Mouse (Mus musculus): Measurements from ENCODE around the gene Ston2. TPM values are rescaled to one million over a fixed set of nuclear protein-coding genes. Genes with fewer than 3 reads are reported as not detected.
A peak's percentile ranks its signal among the peaks of the same experiment; 100 is the strongest.
"Not testable (repeated sequence)": the region's sequence is repeated elsewhere in the genome, so short reads cannot be mapped to it uniquely, and the experiment has no call there.

The Ston2 gene
- polyA plus RNA-seq, 1 experiment from 2014 or later, result 14.2 TPM

GRCm38 (mm10) chr12:91589542-91589846, 198.7 kb downstream of the Ston2 start:
- ATAC-seq (ENCODE audit: low FRiP score), result no peak
- 0% methylated on average over 9 of the region's 11 CpGs for WGBS
- Histone ChIP-seq H3K27ac (peak overlapping the region; percentile 100), H3K4me1 (peaks cover 19% of the 10 kb centered on the region), H3K4me3 (replicated peaks) (peak overlapping the region; percentile 95), H3K36me3 (replicated peaks) (peaks cover 14% of the 10 kb centered on the region), H3K9ac (peak overlapping the region; percentile 100), H3K9me3 (no peaks in the 10 kb centered on the region), H3K4me2 (peak overlapping the region; percentile 61), H3K27me3 (no peaks in the 10 kb centered on the region)

- ATAC-seq (ENCODE audit: low FRiP score), result no peak
- WGBS, result under 1% methylated on average over 71 of the region's 83 CpGs
- peaks cover 17% of the 10 kb centered on the region for H3K36me3 ChIP-seq (replicated peaks)
Measured at GRCm38 (mm10) chr12:91588670-91589541, 199.3 kb downstream of the Ston2 start.

GRCm38 (mm10) chr12:91588176-91588669, 200.0 kb downstream of the Ston2 start:
- ATAC-seq (ENCODE audit: low FRiP score), result peak; percentile 91
- peaks cover 29% of the 10 kb centered on the region for H3K4me1 ChIP-seq
- under 1% methylated on average over 32 of the region's 32 CpGs for WGBS
- H3K27ac ChIP-seq, result peak overlapping the region; percentile 100
- H3K9ac ChIP-seq, result peak overlapping the region; percentile 100
- no peaks in the 10 kb centered on the region for H3K27me3 ChIP-seq
- H3K9me3 ChIP-seq, result no peaks in the 10 kb centered on the region
- peak overlapping the region; percentile 61 for H3K4me2 ChIP-seq
- H3K36me3 ChIP-seq (replicated peaks), result peaks cover 18% of the 10 kb centered on the region
- peak overlapping the region; percentile 95 for H3K4me3 ChIP-seq (replicated peaks)

More at GRCm38 (mm10) chr12:91588670-91589541, 199.3 kb downstream of the Ston2 start:
- Histone ChIP-seq H3K9ac (peak overlapping the region; percentile 100), H3K4me1 (peaks cover 22% of the 10 kb centered on the region), H3K27ac (peak overlapping the region; percentile 100), H3K27me3 (no peaks in the 10 kb centered on the region), H3K4me2 (peak overlapping the region; percentile 61; the same call in 1 of the 2 replicates), H3K9me3 (no peaks in the 10 kb centered on the region), H3K4me3 (replicated peaks) (peak overlapping the region; percentile 95)

GRCm38 (mm10) chr12:91587491-91588033, 200.6 kb downstream of the Ston2 start:
- Histone ChIP-seq H3K36me3 (replicated peaks) (peaks cover 18% of the 10 kb centered on the region), H3K4me1 (peaks cover 35% of the 10 kb centered on the region), H3K27ac (peak overlapping the region; percentile 100), H3K4me3 (replicated peaks) (peak overlapping the region; percentile 95), H3K4me2 (peak overlapping the region; percentile 61), H3K9me3 (no peaks in the 10 kb centered on the region), H3K9ac (peak overlapping the region; percentile 100), H3K27me3 (no peaks in the 10 kb centered on the region)
- WGBS, result 4% methylated on average over 5 of the region's 5 CpGs
- no peak for ATAC-seq (ENCODE audit: low FRiP score)

- Histone ChIP-seq H3K4me1 (peaks cover 39% of the 10 kb centered on the region), H3K4me2 (peak overlapping the region; percentile 61), H3K9ac (peak overlapping the region; percentile 100; the same call in 1 of the 2 replicates), H3K4me3 (replicated peaks) (peak overlapping the region; percentile 95), H3K9me3 (no peaks in the 10 kb centered on the region), H3K36me3 (replicated peaks) (peaks cover 18% of the 10 kb centered on the region), H3K27ac (peak overlapping the region; percentile 100; the same call in 1 of the 2 replicates), H3K27me3 (no peaks in the 10 kb centered on the region)
- 56% methylated on average over 3 of the region's 3 CpGs for WGBS
- ATAC-seq (ENCODE audit: low FRiP score), result no peak
Measured at GRCm38 (mm10) chr12:91587077-91587476, 201.1 kb downstream of the Ston2 start.

- not testable (repeated sequence) for H3K27ac ChIP-seq; ATAC-seq (ENCODE audit: low FRiP score); H3K4me3 ChIP-seq (replicated peaks); H3K9me3 ChIP-seq; H3K9ac ChIP-seq; H3K27me3 ChIP-seq; H3K4me2 ChIP-seq
- Histone ChIP-seq H3K36me3 (replicated peaks) (peaks cover 27% of the 10 kb centered on the region), H3K4me1 (peaks cover 34% of the 10 kb centered on the region)
- WGBS, result 96% methylated on average over 4 of the region's 4 CpGs
Measured at GRCm38 (mm10) chr12:91585815-91586214, 202.4 kb downstream of the Ston2 start.

GRCm38 (mm10) chr12:91585206-91585605, 203.0 kb downstream of the Ston2 start:
- H3K9ac ChIP-seq, result no peak overlapping the region
- no peak overlapping the region for H3K27ac ChIP-seq
- peaks cover 32% of the 10 kb centered on the region for H3K4me1 ChIP-seq
- H3K4me3 ChIP-seq (replicated peaks), result no peak overlapping the region
- H3K4me2 ChIP-seq, result no peak overlapping the region
- 90% methylated on average over 3 of the region's 3 CpGs for WGBS
- H3K27me3 ChIP-seq, result no peaks in the 10 kb centered on the region
- no peak for ATAC-seq (ENCODE audit: low FRiP score)
- H3K9me3 ChIP-seq, result no peaks in the 10 kb centered on the region
- H3K36me3 ChIP-seq (replicated peaks), result peaks cover 30% of the 10 kb centered on the region

- no peak overlapping the region for H3K9ac ChIP-seq
- H3K4me2 ChIP-seq, result peak overlapping the region; percentile 21; the same call in 1 of the 2 replicates
Measured at GRCm38 (mm10) chr12:91583409-91583808, 204.8 kb downstream of the Ston2 start.

More at GRCm38 (mm10) chr12:91583409-91583808, 204.8 kb downstream of the Ston2 start:
- peaks cover 32% of the 10 kb centered on the region for H3K4me1 ChIP-seq
- no peak for ATAC-seq (ENCODE audit: low FRiP score)
- no peak overlapping the region for H3K4me3 ChIP-seq (replicated peaks)
- 31% methylated on average over 6 of the region's 6 CpGs for WGBS
- peaks cover 41% of the 10 kb centered on the region for H3K36me3 ChIP-seq (replicated peaks)
- 0 out of 2 replicates have a peak overlapping the region, but pooled peaks have one; percentile 5 for H3K27ac ChIP-seq
- H3K27me3 ChIP-seq, result no peaks in the 10 kb centered on the region
- no peaks in the 10 kb centered on the region for H3K9me3 ChIP-seq

Small RNA genes lying within 50 kb of the gene (microRNA-seq; reads per million reads assigned to microRNA genes)
- gene Gm22015, result not detected

Other genes with a start within 250 kb of the Ston2 start
- 63.6 and 69.4 TPM in 2 replicates for gene Gtf2a1, start 197.9 kb downstream of the Ston2 start, polyA plus RNA-seq (2016; fragmentation: Nextera tagmentation; extraction: Ambion mirVana)
- gene Sel1l, start 60.8 kb upstream of the Ston2 start, polyA plus RNA-seq (2016; fragmentation: Nextera tagmentation; extraction: Ambion mirVana), result 67.0 and 69.7 TPM in 2 replicates